Mouse (Mus musculus): ENCODE data around the gene Tanc1. TPM values are rescaled to one million over a fixed set of nuclear protein-coding genes. Genes with fewer than 3 reads are reported as not detected.

Gene Tanc1
- total RNA-seq, 4 experiments from 2014 or later, result 94.9 to 115 (median 106) TPM

DNA sequence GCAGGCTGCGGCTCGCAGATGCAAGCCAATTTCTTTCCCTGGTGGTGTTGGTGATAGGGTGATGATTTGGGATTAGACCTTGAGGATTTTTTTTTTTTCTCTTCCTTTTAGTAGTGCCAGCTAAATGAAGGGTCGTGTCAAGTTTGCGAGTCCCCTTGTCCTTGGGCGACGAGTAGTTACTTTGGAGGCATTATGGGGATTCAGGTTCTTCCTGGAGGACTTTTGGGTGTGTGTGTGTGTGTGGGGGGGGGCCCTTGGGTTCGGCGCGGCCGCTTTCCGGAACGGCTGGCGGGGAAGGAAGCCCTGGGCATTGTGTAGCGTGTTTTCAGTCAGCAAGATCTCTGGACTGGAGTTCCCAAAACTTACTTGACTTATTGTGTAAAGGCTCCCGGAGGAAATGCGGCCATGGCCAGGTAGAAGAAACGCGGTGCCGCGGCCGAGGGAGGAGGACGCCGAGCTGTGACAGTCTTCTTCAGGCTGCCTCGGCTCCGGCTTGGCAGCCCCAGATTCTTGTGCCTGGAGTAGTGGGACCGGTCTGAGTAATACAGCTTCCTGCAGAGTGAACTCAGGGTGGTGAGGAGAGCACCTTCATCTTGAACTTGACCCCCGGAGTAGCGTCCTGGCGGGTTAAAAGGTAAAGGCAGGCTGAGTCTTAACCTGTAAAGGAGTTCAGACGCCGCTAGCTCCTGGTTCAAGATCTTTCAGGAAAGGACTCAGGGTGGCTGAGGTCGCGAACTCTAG is 1.1 kb downstream of the Tanc1 start:
- DNase-seq (ENCODE audit: low spot score in 2 of 2), result no peak

DNA sequence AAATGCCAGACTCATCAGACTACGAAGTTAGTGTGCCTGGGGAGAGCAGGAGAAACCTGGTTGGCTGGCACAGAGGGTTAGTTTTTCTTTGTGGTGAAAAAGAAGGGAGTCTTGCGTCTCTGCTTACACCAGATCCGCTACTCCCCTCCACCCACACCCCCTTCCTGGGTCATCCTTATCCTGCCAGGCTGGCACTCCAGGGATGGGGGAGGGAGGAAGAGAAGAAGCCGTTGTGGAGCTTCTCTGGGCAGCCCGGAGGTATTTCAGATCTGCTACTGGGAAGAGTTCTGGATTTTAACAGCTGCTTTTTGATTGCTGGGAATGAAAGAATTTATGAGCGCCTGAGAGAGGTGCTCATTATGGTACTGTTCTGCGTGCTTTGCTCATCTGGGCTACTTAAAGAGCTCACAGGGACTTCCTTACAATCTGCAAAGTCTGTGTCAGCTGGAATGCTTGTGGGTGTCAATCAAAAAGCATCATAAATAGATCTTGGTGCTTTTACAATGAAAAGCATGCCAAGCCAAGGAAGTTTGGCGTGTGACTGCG is 1.7 kb downstream of the Tanc1 start:
- no peak for DNase-seq (ENCODE audit: low spot score in 2 of 2)

DNA sequence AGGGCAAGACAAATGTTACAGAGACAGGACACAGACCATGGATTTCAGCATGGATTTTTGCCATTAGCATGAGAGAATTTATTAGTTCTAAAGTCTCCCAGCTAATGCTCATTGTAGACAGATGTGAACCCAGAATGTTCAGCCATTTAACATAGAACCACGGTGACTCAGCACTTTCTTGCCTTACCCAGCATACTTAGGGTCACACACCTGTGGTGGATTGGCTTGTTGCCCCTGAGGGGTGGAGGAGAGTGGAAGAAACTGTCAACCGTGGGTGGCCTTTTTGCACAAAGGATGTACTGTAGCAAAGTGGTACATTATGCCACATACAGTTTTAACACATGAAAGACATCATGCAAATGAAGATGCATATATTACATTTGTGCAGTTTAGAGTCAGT is 5.0 kb downstream of the Tanc1 start:
- no peak for DNase-seq (ENCODE audit: low spot score in 2 of 2)

DNA sequence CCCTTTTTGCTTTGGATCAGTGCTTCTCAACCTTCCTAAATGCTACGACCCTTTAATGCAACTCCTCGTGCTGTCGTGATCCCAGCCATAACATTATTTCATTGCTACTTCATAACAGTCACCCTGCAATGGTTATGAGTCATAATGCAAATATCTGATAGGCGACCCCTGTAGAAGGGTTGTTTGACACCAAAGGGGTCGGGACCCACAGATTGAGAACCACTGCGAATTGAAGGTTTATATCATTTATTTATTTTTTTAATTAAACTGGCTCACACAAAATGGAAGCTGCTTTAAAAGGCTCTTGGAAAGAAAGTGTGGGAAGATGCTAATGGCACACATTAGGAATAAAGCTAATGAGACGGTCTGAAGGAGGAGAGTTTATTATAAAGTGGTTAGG is 7.2 kb downstream of the Tanc1 start:
- DNase-seq (ENCODE audit: low spot score in 2 of 2), result no peak

DNA sequence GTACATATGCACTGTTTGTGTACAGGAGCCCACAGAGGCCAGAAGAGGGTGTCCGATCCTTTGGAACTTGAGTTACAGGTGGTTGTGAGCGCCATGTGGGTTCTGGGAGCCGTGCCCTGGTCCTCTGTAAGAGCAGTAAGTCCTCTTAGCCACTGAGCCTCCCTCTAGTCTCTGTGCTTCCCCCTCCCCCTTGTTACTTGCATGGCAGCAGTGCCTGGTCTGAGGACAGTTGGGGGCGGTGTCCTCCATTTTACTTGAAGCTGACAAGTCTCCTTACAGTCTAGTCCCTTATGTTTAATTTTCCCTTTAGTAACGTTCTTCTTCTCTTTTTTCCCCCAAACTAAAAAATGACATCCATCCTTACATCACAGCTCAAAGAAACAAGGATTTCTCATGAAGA is 8.8 kb downstream of the Tanc1 start:
- DNase-seq (ENCODE audit: low spot score in 2 of 2), result no peak

DNA sequence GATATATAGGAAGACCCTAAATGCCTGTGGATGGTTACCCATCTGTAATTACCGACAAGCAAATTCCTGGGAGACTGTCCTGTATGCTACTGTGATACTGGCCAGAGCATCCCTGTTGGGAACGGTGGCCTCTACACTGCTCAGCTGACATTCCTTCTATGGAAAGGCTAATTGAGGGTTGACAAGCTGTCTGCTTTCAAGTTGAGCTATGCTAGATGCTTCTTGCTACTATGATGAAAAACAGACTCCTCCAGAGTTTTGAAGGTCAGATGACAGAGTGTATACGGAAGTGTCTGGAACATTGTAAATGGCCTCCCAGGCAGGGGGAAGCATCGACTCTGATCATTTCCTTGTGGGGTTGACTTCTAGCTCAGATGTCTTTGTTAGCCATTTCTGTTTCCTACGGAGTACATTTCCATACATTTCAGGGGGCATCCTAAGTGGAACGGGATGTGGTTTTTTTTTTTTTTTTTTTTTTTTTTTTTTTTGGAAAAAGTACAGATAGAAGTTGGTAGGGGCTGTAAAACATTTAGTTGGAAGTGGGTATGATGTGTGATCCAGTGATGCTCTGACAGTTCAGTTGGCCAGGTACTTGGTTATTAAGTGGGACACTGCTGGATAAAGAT is 10.8 kb downstream of the Tanc1 start:
- DNase-seq (ENCODE audit: low spot score in 2 of 2), result no peak

DNA sequence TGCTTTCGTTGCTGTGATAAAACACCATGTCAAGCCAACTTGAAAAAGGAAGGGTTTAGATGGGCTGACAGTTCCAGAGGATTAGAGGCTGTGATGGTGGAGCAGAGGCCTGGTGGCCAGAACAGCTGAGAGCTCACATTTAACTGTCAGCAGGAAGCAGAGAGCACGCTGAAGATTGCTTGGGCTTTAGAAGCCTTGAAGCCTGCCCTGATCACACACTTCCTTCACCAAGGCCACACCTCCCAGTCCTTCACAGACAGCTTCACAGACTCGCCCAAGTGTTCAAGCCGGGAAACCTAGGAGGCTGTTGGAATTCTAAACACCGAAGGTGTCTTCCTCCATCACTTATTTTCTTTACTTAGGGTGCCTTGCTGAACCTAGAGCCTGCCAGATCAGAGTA is 12.0 kb downstream of the Tanc1 start:
- no peak for DNase-seq (ENCODE audit: low spot score in 2 of 2)

DNA sequence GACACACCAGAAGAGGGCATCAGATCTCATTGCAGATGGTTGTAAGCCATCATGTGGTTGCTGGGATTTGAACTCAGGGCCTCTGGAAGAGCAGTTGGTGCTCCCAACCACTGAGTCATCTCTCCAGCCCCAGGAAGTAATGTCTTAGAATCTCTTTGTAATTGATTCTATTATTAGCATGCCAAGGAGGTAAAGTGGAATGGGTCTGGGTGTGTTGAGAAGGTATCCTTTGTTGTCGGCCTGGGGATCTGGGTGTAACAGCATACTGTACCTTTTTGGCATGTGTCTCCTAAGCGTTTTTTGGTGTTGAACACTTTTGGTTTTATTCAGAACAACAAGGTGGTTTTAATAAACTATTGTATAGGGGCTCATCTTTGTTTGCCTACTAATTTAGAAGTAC is 13.6 kb downstream of the Tanc1 start:
- no peak for DNase-seq (ENCODE audit: low spot score in 2 of 2)

DNA sequence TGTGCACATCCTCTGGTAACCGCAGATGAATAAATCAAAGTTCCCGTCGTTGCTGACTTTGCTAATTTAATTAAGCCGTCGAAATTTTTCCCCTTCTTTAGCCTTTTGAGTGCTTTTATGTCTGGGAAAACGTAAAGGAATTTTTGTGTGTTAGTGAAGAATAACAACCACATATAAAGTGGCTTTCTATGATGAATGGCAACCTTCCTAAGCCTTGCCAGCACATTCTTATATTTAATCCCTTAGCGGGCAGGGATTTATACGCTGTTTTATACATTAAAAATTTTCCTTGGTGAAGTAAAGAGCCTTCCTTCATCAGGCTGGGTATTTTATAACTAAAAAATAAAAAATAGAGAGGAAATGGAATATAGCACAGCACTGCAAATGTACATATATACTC is 14.1 kb downstream of the Tanc1 start:
- DNase-seq (ENCODE audit: low spot score in 2 of 2), result no peak

DNA sequence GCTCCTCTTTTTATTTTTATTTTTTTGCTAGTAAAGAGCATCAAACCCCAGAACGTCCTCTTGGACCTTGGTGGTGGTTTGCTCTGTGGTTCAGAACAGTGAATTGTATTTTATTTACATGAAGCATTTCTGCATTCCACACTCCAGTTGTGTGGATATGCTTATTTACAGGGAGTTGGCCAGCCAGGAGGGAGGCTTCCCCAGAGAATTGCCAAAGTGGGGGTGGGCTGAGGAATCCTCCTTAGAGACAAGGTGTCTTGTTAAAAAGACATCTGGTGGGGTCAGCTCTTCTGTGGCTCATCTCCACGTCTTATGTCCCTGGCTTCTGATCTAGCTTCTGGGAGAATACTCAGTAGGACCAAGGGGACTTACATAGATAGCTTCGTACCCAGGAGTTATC is 14.6 kb downstream of the Tanc1 start:
- DNase-seq (ENCODE audit: low spot score in 2 of 2), result no peak

DNA sequence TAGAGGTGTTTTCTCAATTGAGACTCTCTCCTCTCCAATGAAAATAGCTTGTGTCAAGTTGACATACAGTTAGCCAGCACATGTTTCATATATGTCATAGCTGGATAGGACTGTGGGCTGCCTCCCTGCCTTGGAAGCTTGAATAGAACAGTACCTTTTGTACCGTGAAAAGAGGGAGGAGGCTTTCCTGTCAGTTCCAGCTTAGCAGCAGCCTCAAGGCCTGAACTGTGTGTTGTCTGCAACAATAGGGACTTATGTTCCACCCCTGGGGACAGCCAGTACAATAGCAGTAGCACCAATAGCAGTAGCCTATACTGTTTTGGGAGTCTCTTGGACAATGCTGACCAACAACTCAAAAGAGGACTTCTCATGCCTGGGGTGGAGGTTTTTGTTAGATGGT is 15.7 kb downstream of the Tanc1 start:
- no peak for DNase-seq (ENCODE audit: low spot score in 2 of 2)

DNA sequence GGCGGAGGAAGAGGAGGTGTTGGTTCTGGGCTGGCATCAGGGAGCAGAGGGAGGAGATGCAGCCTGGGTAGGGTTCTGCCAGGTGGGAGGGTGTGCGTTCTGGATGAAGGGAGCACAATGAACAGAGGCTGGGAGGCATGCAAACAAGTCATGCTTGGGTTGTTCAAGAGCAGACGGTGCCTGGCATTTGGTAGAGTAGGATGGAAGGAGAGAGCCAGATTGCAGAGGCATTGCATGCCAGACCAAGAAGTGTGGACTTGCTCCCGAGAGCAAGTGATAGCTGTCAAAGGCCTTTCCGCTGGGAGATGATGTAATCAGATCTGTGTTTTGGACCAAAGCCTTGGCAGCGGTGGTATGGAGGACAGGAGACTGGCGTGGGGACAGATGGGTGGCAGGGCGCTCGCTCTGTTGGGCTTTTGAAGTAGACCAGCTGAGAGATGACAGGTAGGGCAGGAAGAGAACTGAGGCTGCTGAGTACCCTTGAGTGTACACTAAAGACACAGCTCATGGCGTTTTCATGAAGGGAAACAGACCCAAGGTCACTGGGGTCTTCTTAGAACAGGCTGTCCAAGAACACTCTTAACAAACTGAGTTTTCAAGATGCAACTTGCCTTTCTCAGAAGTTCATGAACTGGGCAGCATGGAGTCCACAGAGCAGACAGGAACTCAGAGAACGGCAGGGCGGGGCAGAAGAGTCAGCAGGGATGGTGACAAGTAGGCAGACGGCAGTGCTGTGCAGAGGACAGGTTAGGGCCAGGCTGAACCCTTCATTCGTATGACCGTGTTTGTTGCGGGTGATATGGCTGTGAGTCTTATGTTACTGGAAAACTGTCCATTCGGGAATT is 16.4 kb downstream of the Tanc1 start:
- DNase-seq (ENCODE audit: low spot score in 2 of 2), result peak; percentile 61 to 77

DNA sequence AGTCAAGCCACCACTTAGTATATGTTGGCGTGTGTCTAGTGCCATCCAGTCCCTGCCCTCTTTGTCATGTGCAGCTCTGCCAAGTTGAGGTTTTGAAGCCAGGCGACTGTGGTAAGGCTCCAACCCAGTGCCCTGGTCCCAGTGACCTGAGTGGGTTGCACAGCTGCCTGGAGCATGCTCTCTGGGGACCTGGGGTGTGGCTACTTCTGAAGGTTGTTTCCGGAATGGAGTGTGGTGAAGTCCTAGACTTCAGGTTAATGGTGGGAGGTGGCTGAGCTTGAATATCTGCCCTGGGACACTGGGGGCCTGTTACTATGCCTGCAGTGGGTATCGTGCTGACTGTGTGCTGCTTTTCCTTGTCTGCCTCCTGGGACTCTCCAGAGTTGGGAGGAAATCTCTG is 18.0 kb downstream of the Tanc1 start:
- DNase-seq (ENCODE audit: low spot score in 2 of 2), result no peak

DNA sequence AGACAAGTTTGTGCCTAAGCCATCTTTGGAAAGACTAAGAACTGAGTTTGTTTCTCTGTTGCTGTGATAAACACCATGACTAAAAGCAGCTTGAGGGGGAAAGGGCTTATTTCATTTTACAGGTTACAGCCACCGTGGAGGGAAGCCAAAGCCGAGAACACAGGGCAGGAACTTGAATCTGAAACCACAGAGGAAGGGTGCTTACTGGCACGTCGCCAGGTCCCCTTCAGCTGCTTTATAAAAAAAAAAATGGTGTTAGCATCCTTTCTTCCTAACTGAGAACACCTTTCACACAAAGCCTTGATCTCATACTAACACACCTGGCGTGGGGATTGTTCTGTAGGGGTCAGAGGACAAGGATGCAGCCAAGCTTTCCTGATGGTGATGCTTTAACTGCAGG is 19.6 kb downstream of the Tanc1 start:
- no peak for DNase-seq (ENCODE audit: low spot score in 2 of 2)

DNA sequence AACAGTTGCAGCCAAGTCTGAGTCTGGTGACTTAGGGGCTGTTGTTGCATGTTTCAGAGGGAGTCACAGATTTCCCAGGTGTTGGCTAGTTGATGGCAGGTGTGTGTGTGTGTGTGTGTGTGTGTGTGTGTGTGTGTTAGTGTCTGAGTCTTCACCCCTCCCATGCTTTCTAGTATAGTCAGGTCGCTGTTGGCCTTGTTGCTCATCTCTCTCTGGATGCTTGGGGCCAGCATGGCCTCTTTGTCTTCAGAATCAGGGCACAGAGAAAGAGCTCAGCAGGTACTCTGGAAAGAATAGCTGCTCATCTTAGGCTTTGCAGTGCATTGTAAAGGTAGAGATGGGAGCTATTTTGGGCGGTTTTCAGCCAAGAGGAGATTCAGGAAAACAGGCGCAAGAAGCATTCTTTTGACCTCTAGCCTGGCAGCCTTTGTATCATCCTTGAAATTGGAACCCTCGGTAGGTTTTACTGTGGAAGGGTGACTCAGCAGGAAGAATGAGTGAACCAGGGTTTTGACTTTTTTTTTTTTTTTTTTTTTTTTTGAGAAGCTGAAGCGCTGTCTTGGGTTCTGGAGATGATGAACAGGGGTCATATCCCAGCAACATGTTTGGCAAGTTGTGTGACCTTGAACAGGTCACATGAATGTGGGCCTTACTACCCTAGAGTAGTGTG is 22.1 kb downstream of the Tanc1 start:
- DNase-seq (ENCODE audit: low spot score in 2 of 2), result no peak

DNA sequence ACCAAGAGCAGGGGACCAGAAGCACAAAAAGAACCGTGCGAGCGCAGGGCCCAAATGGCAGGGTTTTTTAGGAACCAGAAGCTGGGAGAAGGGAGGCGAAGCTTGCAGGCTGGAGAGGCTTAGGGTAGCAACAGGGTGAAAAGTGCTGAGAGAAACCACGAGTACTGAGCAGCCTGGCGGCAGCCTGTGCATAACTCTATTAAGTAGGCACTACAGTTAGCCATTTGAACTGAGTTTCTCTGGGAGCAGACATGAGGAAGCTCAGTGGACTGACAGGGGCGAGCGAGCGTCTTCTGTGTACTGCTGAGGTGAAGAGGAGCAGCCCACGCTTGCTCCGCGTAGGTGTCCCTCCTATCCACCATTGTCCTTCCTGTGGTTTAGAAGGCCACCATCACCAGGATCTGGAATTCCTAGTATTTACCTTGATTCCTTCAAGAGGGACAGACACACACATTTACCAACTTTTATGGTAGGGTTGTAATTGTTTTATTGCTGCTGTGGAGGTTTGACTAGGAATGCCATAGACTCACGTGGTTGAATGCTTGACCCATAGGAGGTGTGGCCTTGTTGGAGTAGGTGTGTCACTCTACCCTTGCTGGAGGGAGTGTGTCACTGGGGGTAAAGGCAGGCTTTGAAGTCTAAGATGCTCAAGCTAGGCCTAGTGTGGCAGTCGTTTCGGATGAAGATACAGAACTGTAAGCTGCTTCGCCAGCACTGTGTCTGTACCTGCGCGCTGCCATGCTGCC is 25.4 kb downstream of the Tanc1 start:
- no peak for DNase-seq (ENCODE audit: low spot score in 2 of 2)

DNA sequence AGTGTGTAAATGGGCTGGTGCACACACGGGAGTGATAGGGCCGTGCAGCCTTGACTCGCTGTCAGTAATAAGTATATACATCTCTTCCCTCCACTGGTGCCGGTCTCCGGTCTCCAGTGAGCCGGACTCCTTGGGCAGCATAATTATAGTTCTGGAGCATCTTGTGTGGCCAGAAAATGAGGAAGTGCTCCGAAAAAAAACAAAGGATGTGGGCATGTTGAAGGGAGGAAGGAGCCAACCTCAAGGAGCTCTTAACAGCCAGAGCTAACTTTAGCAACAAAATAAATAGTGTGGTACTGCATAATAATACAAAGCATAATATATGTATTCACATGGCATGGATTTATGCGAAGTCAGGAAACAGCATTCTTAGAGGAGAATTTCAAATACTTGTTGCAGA is 30.9 kb downstream of the Tanc1 start:
- DNase-seq (ENCODE audit: low spot score in 2 of 2), result no peak

DNA sequence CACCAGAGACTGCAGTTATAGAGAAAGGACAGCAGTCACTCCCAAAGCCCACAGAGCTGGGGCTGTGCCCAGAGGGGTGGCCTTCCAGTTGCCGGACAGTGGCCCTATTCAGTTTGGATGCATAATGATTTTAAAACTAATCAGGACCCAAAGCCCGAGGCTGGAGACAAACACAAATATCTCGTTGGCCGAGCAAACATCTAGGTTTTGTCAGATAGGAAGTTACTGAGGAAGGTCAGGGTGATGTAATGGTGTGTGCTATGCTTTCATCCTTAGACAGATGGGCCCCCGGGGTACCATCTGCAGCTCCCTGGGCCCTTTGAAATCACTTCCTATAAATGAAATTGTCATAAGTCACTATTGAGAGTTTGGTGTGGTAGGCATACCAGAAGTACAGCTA is 33.0 kb downstream of the Tanc1 start:
- peak; percentile 57 to 63 for DNase-seq (ENCODE audit: low spot score in 2 of 2)

DNA sequence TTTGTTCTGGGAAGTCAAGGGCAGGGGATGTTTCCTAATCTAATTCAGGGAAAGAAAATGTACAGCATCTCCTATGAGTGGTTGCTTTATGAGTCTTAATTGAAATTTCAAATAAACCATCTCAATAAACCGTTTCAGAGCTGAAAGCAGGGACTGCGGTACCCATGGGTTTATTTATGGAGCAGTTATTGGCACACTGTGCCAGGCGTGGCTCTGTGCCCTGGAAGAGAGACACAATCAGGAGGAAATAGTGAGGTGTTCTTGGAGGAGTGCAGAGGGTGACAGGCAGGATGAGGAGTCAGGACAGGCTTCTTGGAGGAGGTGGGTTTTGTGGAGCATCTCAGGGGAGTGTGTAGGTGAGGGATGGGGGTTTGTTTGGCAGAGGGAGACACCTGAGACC is 33.7 kb downstream of the Tanc1 start:
- DNase-seq (ENCODE audit: low spot score in 2 of 2), result peak in 1 of 2 experiments; percentile 70

DNA sequence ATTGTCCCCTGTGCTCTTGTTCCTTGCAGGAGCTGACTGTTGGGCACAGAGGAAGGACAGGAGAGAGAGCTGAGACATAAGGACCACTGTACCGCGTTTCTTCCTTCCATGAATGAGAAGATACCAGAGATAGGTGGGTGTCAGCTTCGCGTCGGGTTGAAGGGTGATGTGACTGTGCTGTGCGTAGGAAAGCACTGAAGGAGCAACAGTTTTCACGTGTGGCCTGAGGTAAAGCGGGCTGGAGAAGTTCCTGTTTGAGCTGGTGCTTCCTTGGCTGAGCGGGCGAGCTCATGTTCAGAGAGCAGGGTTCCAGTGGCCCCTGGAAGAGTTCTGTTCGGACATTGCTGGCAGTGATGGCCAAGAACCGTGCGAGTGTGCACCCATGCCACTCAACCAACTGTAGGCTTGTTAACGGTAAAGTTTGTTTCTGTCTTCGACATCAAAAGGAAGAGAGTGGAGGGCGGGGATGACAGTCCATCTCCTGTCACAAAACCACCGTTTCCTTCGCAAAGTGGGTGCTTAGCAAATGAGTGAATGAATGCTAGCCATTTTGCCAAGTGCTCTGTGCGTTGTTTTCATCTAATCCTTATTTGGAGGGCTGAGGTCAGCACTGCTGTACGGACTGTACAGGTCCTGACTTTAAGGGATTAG is 35.0 kb downstream of the Tanc1 start:
- no peak for DNase-seq (ENCODE audit: low spot score in 2 of 2)

Measured in layer of hippocampus, adult 8-10 months (tissue).